Mouse (Mus musculus): ENCODE results near the gene Cep63. TPM values are rescaled to one million over a fixed set of nuclear protein-coding genes. Genes with fewer than 3 reads are reported as not detected.

Cep63 gene
- polyA plus RNA-seq, 1 experiment from 2014 or later = 41.8 TPM

DNA sequence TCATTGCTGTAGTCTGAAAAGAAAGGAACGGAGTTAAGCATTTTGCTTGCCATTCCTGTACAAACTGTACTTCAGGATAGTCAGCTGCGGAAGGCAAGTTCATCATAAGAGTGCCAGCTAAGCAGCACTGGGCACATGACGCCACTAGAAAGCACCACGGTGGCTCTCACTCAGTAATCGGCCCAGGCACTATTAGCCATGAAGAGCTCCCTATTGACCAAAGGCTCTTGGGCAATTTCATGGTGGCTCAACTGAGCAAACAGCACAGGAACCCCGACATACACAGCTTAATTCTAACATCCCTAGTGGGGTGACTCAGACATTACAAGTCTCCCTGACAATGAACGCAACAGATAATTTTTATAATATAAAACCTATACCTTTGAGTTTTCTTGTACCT, 2.8 kb downstream of the Cep63 start:
- Histone ChIP-seq H3K27me3 (replicated peaks; ENCODE audit: control insufficient read depth, insufficient read depth, low read length) (no peaks in the 10 kb centered on the region), H3K9me3 (replicated peaks; ENCODE audit: control insufficient read depth, low read length) (no peaks in the 10 kb centered on the region), H3K36me3 (ENCODE audit: control insufficient read depth, insufficient read depth, low read length) (peaks cover 5% of the 10 kb centered on the region; the same call in 1 of the 2 replicates), H3K4me2 (ENCODE audit: low read length) (no peak overlapping the region), H3K27ac (ENCODE audit: low read depth, low read length) (no peak overlapping the region), H3K9ac (ENCODE audit: low read length) (no peak overlapping the region), H3K4me3 (ENCODE audit: low read depth, low read length) (no peak overlapping the region), H3K4me1 (ENCODE audit: control insufficient read depth, insufficient read depth, low read length) (peaks cover 10% of the 10 kb centered on the region)
- DNase-seq (ENCODE audit: low spot score) (no peak), ATAC-seq (no peak)
- 90% methylated on average over 7 of the region's 7 CpGs for WGBS

DNA sequence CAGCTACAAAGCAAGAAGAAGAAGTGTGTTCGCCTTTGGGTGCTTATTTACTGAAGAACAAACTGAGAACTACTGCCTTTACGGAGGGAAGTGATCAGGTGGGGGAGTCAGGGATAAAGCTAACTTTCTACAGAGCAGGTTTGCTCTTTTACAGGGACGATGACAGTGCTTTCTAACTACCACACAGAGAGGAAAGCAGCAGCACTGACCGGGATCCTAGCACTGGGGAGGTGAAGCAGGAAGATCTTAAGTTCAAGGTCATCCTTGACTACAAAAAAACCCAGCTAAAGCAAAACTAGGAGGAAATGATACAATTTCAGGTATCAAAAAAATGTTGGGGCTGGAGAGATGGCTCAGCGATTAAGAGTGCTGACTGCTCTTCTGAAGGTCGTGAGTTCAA, 3.5 kb downstream of the Cep63 start:
- H3K4me2 ChIP-seq (ENCODE audit: low read length) = no peak overlapping the region
- no peaks in the 10 kb centered on the region for H3K27me3 ChIP-seq (replicated peaks; ENCODE audit: control insufficient read depth, insufficient read depth, low read length)
- ATAC-seq = no peak
- DNase-seq (ENCODE audit: low spot score) = no peak
- H3K27ac ChIP-seq (ENCODE audit: low read depth, low read length) = no peak overlapping the region
- H3K9ac ChIP-seq (ENCODE audit: low read length) = no peak overlapping the region
- peaks cover 5% of the 10 kb centered on the region; the same call in 1 of the 2 replicates for H3K36me3 ChIP-seq (ENCODE audit: control insufficient read depth, insufficient read depth, low read length)
- no peaks in the 10 kb centered on the region for H3K9me3 ChIP-seq (replicated peaks; ENCODE audit: control insufficient read depth, low read length)
- WGBS = 87% methylated on average over 6 of the region's 6 CpGs
- H3K4me3 ChIP-seq (ENCODE audit: low read depth, low read length) = no peak overlapping the region
- H3K4me1 ChIP-seq (ENCODE audit: control insufficient read depth, insufficient read depth, low read length) = peaks cover 10% of the 10 kb centered on the region

DNA sequence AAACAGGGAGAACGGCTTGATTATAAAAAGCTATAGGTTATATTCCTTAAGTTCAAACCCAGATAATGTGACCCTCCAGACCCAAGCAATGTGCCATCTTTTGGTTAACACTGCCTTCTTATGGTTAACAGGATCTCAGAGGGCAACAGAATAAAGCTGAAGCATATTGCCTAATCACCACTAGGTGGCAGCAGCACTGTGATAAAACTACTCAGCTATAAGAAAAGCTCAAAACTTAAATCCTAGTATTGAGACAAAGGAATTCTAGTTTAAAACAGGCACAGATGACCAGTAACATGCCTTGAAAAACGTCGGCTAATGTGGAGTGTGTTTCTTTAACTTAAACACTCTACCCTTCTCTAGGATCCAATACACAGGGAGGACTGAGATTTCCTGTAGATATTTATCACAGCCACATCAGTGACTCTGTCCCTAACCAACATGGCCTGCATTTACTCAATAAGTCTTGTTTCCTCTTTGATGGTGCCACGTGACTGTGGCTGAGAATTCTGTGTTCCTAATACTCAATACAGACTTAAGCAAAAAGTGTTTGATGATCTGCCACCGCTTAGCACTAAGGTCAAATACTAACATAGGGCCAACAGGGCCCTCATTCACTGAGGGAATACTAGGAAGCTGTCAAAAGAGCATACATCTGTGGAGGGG, 4.0 kb downstream of the Cep63 start:
- Histone ChIP-seq H3K27me3 (replicated peaks; ENCODE audit: control insufficient read depth, insufficient read depth, low read length) (no peaks in the 10 kb centered on the region), H3K36me3 (ENCODE audit: control insufficient read depth, insufficient read depth, low read length) (peaks cover 5% of the 10 kb centered on the region; the same call in 1 of the 2 replicates), H3K4me2 (ENCODE audit: low read length) (no peak overlapping the region), H3K27ac (ENCODE audit: low read depth, low read length) (no peak overlapping the region), H3K9me3 (replicated peaks; ENCODE audit: control insufficient read depth, low read length) (no peaks in the 10 kb centered on the region), H3K4me1 (ENCODE audit: control insufficient read depth, insufficient read depth, low read length) (peaks cover 8% of the 10 kb centered on the region), H3K9ac (ENCODE audit: low read length) (no peak overlapping the region), H3K4me3 (ENCODE audit: low read depth, low read length) (no peak overlapping the region)
- ATAC-seq (no peak), DNase-seq (ENCODE audit: low spot score) (peak; percentile 89)
- WGBS = 39% methylated on average over 5 of the region's 5 CpGs

DNA sequence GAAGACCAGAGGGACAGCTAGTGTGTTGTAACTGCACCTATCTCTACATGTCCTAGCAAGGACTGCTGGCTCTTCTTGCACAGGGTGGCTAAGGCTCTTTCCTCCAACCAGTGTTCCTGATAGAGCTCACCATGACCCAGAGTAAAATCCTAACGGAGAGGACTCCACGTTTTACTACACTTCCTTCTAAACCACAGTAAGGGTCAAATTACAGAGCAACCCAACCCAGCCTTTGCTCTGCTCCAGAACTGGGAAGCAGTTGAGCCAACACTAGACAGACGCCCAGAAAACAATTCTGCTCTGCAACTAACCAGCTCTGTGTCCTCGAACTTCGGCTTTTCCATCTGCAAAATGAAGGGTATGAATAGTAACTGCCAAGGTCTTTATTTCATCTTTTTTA, 4.9 kb downstream of the Cep63 start:
- Histone ChIP-seq H3K36me3 (ENCODE audit: control insufficient read depth, insufficient read depth, low read length) (peaks cover 7% of the 10 kb centered on the region; the same call in 1 of the 2 replicates), H3K4me3 (ENCODE audit: low read depth, low read length) (no peak overlapping the region), H3K27me3 (replicated peaks; ENCODE audit: control insufficient read depth, insufficient read depth, low read length) (no peaks in the 10 kb centered on the region), H3K9ac (ENCODE audit: low read length) (no peak overlapping the region), H3K9me3 (replicated peaks; ENCODE audit: control insufficient read depth, low read length) (no peaks in the 10 kb centered on the region), H3K27ac (ENCODE audit: low read depth, low read length) (no peak overlapping the region), H3K4me2 (ENCODE audit: low read length) (no peak overlapping the region), H3K4me1 (ENCODE audit: control insufficient read depth, insufficient read depth, low read length) (peaks cover 3% of the 10 kb centered on the region; the same call in 1 of the 2 replicates)
- DNase-seq (ENCODE audit: low spot score) (no peak), ATAC-seq (no peak)
- WGBS = 70% methylated on average over 5 of the region's 5 CpGs

DNA sequence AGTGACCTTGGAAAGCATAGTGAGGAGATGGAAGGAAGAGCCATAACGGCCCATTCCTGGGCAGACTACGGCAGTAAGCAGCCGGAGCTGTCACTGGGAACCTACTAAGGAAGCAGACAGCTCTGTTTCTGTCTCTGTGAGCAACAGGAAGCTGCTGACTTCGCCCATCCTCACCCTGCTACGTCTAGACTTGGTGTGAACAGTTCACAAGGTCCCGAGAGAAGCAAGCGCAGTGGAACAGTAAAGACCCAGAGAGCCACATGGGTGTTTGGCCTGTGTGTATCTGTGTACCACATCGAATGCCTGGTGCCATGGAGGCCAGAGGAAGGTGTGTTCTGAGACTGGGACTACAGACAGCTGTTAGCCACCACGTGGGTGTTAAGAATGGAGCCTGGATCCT, 10.1 kb downstream of the Cep63 start:
- Histone ChIP-seq H3K9me3 (replicated peaks; ENCODE audit: control insufficient read depth, low read length) (no peaks in the 10 kb centered on the region), H3K27ac (ENCODE audit: low read depth, low read length) (no peak overlapping the region), H3K27me3 (replicated peaks; ENCODE audit: control insufficient read depth, insufficient read depth, low read length) (no peaks in the 10 kb centered on the region), H3K9ac (ENCODE audit: low read length) (no peak overlapping the region), H3K4me3 (ENCODE audit: low read depth, low read length) (no peak overlapping the region), H3K4me2 (ENCODE audit: low read length) (no peak overlapping the region), H3K4me1 (ENCODE audit: control insufficient read depth, insufficient read depth, low read length) (no peaks in the 10 kb centered on the region), H3K36me3 (ENCODE audit: control insufficient read depth, insufficient read depth, low read length) (peaks cover 37% of the 10 kb centered on the region)
- WGBS = 86% methylated on average over 9 of the region's 9 CpGs
- ATAC-seq (no peak), DNase-seq (ENCODE audit: low spot score) (no peak)

DNA sequence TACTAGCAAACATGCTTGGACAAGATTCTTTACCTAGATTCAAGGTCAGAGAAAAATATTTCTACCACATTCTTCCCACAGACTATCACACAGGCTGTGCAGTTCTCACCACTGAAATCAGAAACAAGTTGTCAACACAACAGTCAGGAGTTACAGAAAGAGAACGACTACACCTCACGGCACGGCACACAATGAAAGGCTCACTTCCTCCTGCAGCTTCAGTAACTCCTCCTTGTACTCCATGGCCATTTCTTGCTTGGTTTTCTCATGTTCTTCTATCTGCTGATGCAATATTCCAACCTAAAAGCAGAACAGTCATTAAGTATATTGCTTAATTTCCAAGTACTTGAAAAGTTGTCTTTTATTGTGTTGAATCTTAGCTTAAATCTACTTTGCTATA, 11.3 kb downstream of the Cep63 start:
- 86% methylated on average over 3 of the region's 3 CpGs for WGBS
- H3K36me3 ChIP-seq (ENCODE audit: control insufficient read depth, insufficient read depth, low read length) = peaks cover 45% of the 10 kb centered on the region
- H3K4me1 ChIP-seq (ENCODE audit: control insufficient read depth, insufficient read depth, low read length) = no peaks in the 10 kb centered on the region
- no peak overlapping the region for H3K9ac ChIP-seq (ENCODE audit: low read length)
- ATAC-seq (no peak), DNase-seq (ENCODE audit: low spot score) (no peak)
- H3K4me3 ChIP-seq (ENCODE audit: low read depth, low read length) = no peak overlapping the region
- no peak overlapping the region for H3K27ac ChIP-seq (ENCODE audit: low read depth, low read length)
- no peaks in the 10 kb centered on the region for H3K27me3 ChIP-seq (replicated peaks; ENCODE audit: control insufficient read depth, insufficient read depth, low read length)
- no peaks in the 10 kb centered on the region for H3K9me3 ChIP-seq (replicated peaks; ENCODE audit: control insufficient read depth, low read length)
- H3K4me2 ChIP-seq (ENCODE audit: low read length) = no peak overlapping the region

DNA sequence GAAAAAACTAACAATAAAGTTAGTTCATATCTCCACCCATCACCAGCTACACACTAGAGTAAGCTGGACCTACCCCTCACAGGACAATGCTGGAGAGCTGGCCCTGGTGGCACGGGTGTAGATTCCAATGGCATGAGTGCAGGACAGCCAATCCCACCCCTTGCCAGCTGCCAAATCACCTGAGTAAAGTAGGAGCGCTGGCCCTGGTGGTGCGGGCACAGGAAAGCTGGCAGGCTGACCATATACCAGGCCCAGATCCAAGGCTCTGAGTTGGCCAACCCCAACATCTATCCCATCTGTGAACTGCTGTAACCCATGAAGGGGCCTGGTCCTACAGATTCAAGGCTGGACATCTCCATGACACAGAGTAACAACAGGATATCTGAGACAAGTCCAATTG, 17.1 kb downstream of the Cep63 start:
- Histone ChIP-seq H3K4me3 (ENCODE audit: low read depth, low read length) (no peak overlapping the region), H3K27me3 (replicated peaks; ENCODE audit: control insufficient read depth, insufficient read depth, low read length) (no peaks in the 10 kb centered on the region), H3K36me3 (ENCODE audit: control insufficient read depth, insufficient read depth, low read length) (peaks cover 42% of the 10 kb centered on the region), H3K9me3 (replicated peaks; ENCODE audit: control insufficient read depth, low read length) (no peaks in the 10 kb centered on the region), H3K4me2 (ENCODE audit: low read length) (no peak overlapping the region), H3K4me1 (ENCODE audit: control insufficient read depth, insufficient read depth, low read length) (no peaks in the 10 kb centered on the region), H3K27ac (ENCODE audit: low read depth, low read length) (no peak overlapping the region), H3K9ac (ENCODE audit: low read length) (no peak overlapping the region)
- WGBS = 97% methylated on average over 3 of the region's 3 CpGs
- ATAC-seq (no peak), DNase-seq (ENCODE audit: low spot score) (no peak)

DNA sequence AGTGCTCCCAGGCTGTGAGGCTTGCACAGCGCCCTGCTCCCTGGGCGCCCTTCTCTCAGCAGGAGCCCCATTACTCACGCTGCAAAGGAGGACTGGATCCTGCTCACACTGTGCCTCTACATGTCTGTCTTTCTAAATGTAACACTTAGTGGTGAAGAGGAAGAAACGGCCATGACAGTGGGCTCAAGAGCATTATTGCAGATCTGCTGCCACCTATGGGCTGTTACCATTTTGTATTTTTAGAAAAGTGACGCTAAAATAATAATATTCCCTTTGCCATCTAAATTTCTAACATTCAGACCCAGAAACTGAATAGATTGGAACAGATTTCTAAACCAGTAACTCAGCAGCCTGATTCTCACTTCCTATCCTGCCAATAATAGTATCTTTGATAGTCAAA, 18.9 kb downstream of the Cep63 start:
- ATAC-seq (no peak), DNase-seq (ENCODE audit: low spot score) (peak; percentile 45)
- H3K4me3 ChIP-seq (ENCODE audit: low read depth, low read length) = no peak overlapping the region
- no peaks in the 10 kb centered on the region for H3K4me1 ChIP-seq (ENCODE audit: control insufficient read depth, insufficient read depth, low read length)
- WGBS = 60% methylated on average over 5 of the region's 5 CpGs
- peaks cover 33% of the 10 kb centered on the region for H3K36me3 ChIP-seq (ENCODE audit: control insufficient read depth, insufficient read depth, low read length)
- H3K27me3 ChIP-seq (replicated peaks; ENCODE audit: control insufficient read depth, insufficient read depth, low read length) = no peaks in the 10 kb centered on the region
- H3K4me2 ChIP-seq (ENCODE audit: low read length) = no peak overlapping the region
- H3K9me3 ChIP-seq (replicated peaks; ENCODE audit: control insufficient read depth, low read length) = no peaks in the 10 kb centered on the region
- no peak overlapping the region for H3K9ac ChIP-seq (ENCODE audit: low read length)
- no peak overlapping the region for H3K27ac ChIP-seq (ENCODE audit: low read depth, low read length)

DNA sequence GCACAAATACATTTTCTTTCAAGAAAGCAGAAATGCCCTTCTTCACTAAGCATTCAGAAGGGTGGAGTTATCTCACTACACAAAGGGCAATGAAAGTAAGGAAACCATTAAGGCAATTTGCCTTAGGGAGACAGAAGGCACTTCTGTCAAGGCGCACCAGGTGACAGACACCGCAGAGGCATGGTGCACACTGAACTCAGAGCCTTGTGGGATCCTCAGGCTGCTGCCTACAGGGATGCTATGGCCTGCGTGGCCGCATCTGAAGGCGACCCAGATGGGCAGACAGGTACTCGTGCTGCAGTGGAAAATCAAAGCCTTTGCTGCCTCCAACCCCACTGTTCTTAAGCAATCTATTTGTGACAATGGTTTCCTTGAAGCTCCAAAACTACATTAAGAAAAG, 21.2 kb downstream of the Cep63 start:
- ATAC-seq (peak; percentile 62; the same call in 1 of the 2 replicates), DNase-seq (ENCODE audit: low spot score) (peak; percentile 32)
- no peak overlapping the region for H3K4me2 ChIP-seq (ENCODE audit: low read length)
- no peak overlapping the region for H3K9ac ChIP-seq (ENCODE audit: low read length)
- no peaks in the 10 kb centered on the region for H3K27me3 ChIP-seq (replicated peaks; ENCODE audit: control insufficient read depth, insufficient read depth, low read length)
- H3K27ac ChIP-seq (ENCODE audit: low read depth, low read length) = no peak overlapping the region
- no peak overlapping the region for H3K4me3 ChIP-seq (ENCODE audit: low read depth, low read length)
- no peaks in the 10 kb centered on the region for H3K4me1 ChIP-seq (ENCODE audit: control insufficient read depth, insufficient read depth, low read length)
- 65% methylated on average over 6 of the region's 6 CpGs for WGBS
- H3K36me3 ChIP-seq (ENCODE audit: control insufficient read depth, insufficient read depth, low read length) = peaks cover 31% of the 10 kb centered on the region
- H3K9me3 ChIP-seq (replicated peaks; ENCODE audit: control insufficient read depth, low read length) = no peaks in the 10 kb centered on the region

Data from forebrain, embryonic 14.5 days (tissue).